8 mouse cellular contexts compared by ENCODE assay signal in the genomic region with DNA sequence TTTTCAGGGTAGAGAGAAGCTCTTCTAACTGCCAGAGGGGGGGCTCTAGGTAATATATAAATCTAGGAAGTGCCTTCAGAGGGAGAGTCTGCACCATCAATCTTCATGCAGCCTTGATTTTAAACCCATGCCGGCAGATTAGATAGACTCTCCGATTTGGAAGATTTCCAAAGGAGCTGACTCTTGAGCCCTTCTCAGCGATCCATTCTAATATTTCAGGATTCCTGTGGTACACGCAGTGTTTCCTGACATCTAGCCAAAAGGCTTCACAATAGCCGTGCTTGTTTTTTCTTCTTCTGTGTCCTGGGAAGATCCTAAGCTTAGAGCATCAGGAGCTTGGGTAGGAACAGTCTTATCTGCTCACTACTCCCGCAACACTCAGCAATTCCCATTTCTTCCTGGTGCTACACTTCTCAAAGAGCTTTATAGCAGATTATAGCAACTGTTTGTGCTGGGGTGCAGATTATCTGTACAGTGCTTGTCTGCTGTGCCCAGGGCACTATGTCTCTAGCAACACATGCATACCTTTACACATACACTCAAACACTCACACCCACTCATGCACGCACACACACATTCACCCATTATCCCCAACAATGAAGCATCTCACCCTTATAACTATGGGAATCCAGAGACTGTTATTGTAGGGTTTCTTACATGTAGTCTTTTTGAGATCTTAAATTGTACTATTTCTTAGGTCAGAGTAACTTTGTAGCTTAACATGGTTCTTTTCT. TPM values are rescaled to one million over a fixed set of nuclear protein-coding genes. Genes with fewer than 3 reads are reported as not detected.
A peak's percentile ranks its signal among the peaks of the same experiment; 100 is the strongest.
DNase-seq lines count a peak whose midpoint lies in the region; ATAC-seq lines count a peak whose summit lies in the region.

No protein-coding gene starts in this region.

- ATAC-seq in forebrain, embryonic 13.5 days, result no peak

- no peaks in the 10 kb centered on the region for H3K9me3 ChIP-seq in forebrain, embryonic 13.5 days (replicated peaks)

- intact Hi-C loops in gastrocnemius, postnatal 14 days (cut with DNase I; ENCODE audit: low total_unique reads), result no loop called here

- peaks cover 27% of the 10 kb centered on the region for H3K4me1 ChIP-seq in forebrain, embryonic 13.5 days

- H3K4me3 ChIP-seq in forebrain, embryonic 13.5 days, result peak overlapping the region; percentile 77

- no peaks in the 10 kb centered on the region for H3K27me3 ChIP-seq in forebrain, embryonic 13.5 days

- H3K9ac ChIP-seq in forebrain, embryonic 13.5 days, result no peak overlapping the region

- H3K4me2 ChIP-seq in forebrain, embryonic 13.5 days, result peak overlapping the region; percentile 72

- DNase-seq in adrenal gland, adult 2 months, result peak; percentile 29
- DNase-seq in adrenal gland, postnatal 4 days (ENCODE audit: low spot score in 2 of 2), result no peak
- DNase-seq in 3134 (ENCODE audit: extremely low read depth, insufficient read length, low spot score), result peak; percentile 51
- peak; percentile 32 for DNase-seq in mesoderm, embryonic 11.5 days (ENCODE audit: low read depth, low spot score)
- no peak for DNase-seq in right cerebral cortex, adult 18-20 months
- no peak for DNase-seq in thymus, postnatal 36 days
- DNase-seq in gastrocnemius, postnatal 14 days, result no peak

- H3K27ac ChIP-seq in forebrain, embryonic 13.5 days, result no peak overlapping the region

- H3K36me3 ChIP-seq in forebrain, embryonic 13.5 days (ENCODE audit: poor library complexity, severe bottlenecking), result no peaks in the 10 kb centered on the region

- WGBS in forebrain, embryonic 13.5 days, result 40% methylated on average over 7 of the region's 7 CpGs

RNA-seq across cellular contexts. Expression of a gene that starts 3.8 kb away (rescaled TPM):
- total RNA-seq in adrenal gland, adult 2 months (2021), result 10 to 100 TPM in 1 of 2 experiments, 1 to 10 TPM in 1; 9.5 to 12.2 TPM
- polyA plus RNA-seq in adrenal gland, adult 2 months (2012; rRNA removed), result 2.6 and 5.1 TPM in 2 replicates
- total RNA-seq in adrenal gland, postnatal 4 days (2021), result 10 to 100 TPM; 33.7 to 39.6 TPM
- polyA plus RNA-seq in forebrain, embryonic 13.5 days (2015; fragmentation: Nextera tagmentation; extraction: Ambion mirVana), result 20.0 and 24.9 TPM in 2 replicates
- total RNA-seq in gastrocnemius, postnatal 14 days (2021), result 1 to 10 TPM; 7.7 to 9.6 TPM

Comparison
In these comparisons a context has a peak if more than half of its experiments do, and no peak if none do; other contexts are left out.
1. DNase-seq: peak in adrenal gland, adult 2 months (single experiment), 3134 (single experiment) and mesoderm, embryonic 11.5 days (single experiment); none in adrenal gland, postnatal 4 days (0 of 2), right cerebral cortex, adult 18-20 months (single experiment), thymus, postnatal 36 days (0 of 2) and gastrocnemius, postnatal 14 days (single experiment).